Mouse (Mus musculus): ENCODE results near the gene Idua. TPM values are rescaled to one million over a fixed set of nuclear protein-coding genes. Genes with fewer than 3 reads are reported as not detected.

Gene Idua
- polyA plus RNA-seq, 1 experiment: 29.7 TPM

- no peak for DNase-seq (ENCODE audit: extremely low spot score in 1 of 2, low spot score in 1 of 2)
Measured at GRCm38 (mm10) chr5:108678296-108678854, 18.2 kb downstream of the Idua start.

- no peak for DNase-seq (ENCODE audit: extremely low spot score in 1 of 2, low spot score in 1 of 2)
Measured at GRCm38 (mm10) chr5:108679909-108680308, 19.8 kb downstream of the Idua start.

- DNase-seq (ENCODE audit: extremely low spot score in 1 of 2, low spot score in 1 of 2): no peak
Measured at GRCm38 (mm10) chr5:108680871-108681270, 20.7 kb downstream of the Idua start.

GRCm38 (mm10) chr5:108689091-108689490 lies 29.0 kb downstream of the Idua start:
- DNase-seq (ENCODE audit: extremely low spot score in 1 of 2, low spot score in 1 of 2): no peak

- no peak for DNase-seq (ENCODE audit: extremely low spot score in 1 of 2, low spot score in 1 of 2)
Measured at GRCm38 (mm10) chr5:108691152-108691551, 31.0 kb downstream of the Idua start.

- no peak for DNase-seq (ENCODE audit: extremely low spot score in 1 of 2, low spot score in 1 of 2)
Measured at GRCm38 (mm10) chr5:108692271-108692670, 32.1 kb downstream of the Idua start, which contains the start of gene Fgfrl1. TSS of gene Fgfrl1 (plus strand) at chr5:108692382.

- DNase-seq (ENCODE audit: extremely low spot score in 1 of 2, low spot score in 1 of 2): peak in 1 of 2 experiments; percentile 70
Measured at GRCm38 (mm10) chr5:108693872-108694288, 33.7 kb downstream of the Idua start.

- DNase-seq (ENCODE audit: extremely low spot score in 1 of 2, low spot score in 1 of 2): no peak
Measured at GRCm38 (mm10) chr5:108694352-108695261, 34.5 kb downstream of the Idua start.

- DNase-seq (ENCODE audit: extremely low spot score in 1 of 2, low spot score in 1 of 2): no peak
Measured at GRCm38 (mm10) chr5:108695861-108696260, 35.7 kb downstream of the Idua start.

- no peak for DNase-seq (ENCODE audit: extremely low spot score in 1 of 2, low spot score in 1 of 2)
Measured at GRCm38 (mm10) chr5:108696542-108696941, 36.4 kb downstream of the Idua start.

- peak; percentile 63 to 71 for DNase-seq (ENCODE audit: extremely low spot score in 1 of 2, low spot score in 1 of 2)
Measured at GRCm38 (mm10) chr5:108697341-108697753, 37.2 kb downstream of the Idua start.

- DNase-seq (ENCODE audit: extremely low spot score in 1 of 2, low spot score in 1 of 2): no peak
Measured at GRCm38 (mm10) chr5:108700346-108700745, 40.2 kb downstream of the Idua start.

- DNase-seq (ENCODE audit: extremely low spot score in 1 of 2, low spot score in 1 of 2): no peak
Measured at GRCm38 (mm10) chr5:108701341-108702021, 41.4 kb downstream of the Idua start.

- no peak for DNase-seq (ENCODE audit: extremely low spot score in 1 of 2, low spot score in 1 of 2)
Measured at GRCm38 (mm10) chr5:108703754-108704626, 43.9 kb downstream of the Idua start.

GRCm38 (mm10) chr5:108707758-108708157 lies 47.6 kb downstream of the Idua start:
- no peak for DNase-seq (ENCODE audit: extremely low spot score in 1 of 2, low spot score in 1 of 2)

GRCm38 (mm10) chr5:108708419-108708818 lies 48.3 kb downstream of the Idua start:
- DNase-seq (ENCODE audit: extremely low spot score in 1 of 2, low spot score in 1 of 2): no peak

GRCm38 (mm10) chr5:108708981-108709731 lies 49.0 kb downstream of the Idua start:
- no peak for DNase-seq (ENCODE audit: extremely low spot score in 1 of 2, low spot score in 1 of 2)

GRCm38 (mm10) chr5:108711968-108712367 lies 51.8 kb downstream of the Idua start:
- no peak for DNase-seq (ENCODE audit: extremely low spot score in 1 of 2, low spot score in 1 of 2)

GRCm38 (mm10) chr5:108713096-108713495 lies 53.0 kb downstream of the Idua start:
- DNase-seq (ENCODE audit: extremely low spot score in 1 of 2, low spot score in 1 of 2): no peak

- DNase-seq (ENCODE audit: extremely low spot score in 1 of 2, low spot score in 1 of 2): no peak
Measured at GRCm38 (mm10) chr5:108713691-108714090, 53.6 kb downstream of the Idua start.

Data from frontal cortex, adult 2 months (tissue).